ENCODE assay signal across 8 mouse cellular contexts in genomic region chrX:163879461-163879860, GRCm38 (mm10). TPM values are rescaled to one million over a fixed set of nuclear protein-coding genes. Genes with fewer than 3 reads are reported as not detected.
DNase-seq lines count a peak whose midpoint lies in the region; ATAC-seq lines count a peak whose summit lies in the region.

No protein-coding gene starts in this region.

- no peak overlapping the region for H3K9ac ChIP-seq in hindbrain, embryonic 14.5 days

- no peaks in the 10 kb centered on the region; the same call in 1 of the 2 replicates for H3K27me3 ChIP-seq in hindbrain, embryonic 14.5 days (ENCODE audit: control insufficient read depth, insufficient read depth, low read length)

- intact Hi-C loops in gastrocnemius, postnatal 36 days (cut with DNase I): no loop called here

- no peak overlapping the region for H3K4me3 ChIP-seq in hindbrain, embryonic 14.5 days (replicated peaks; ENCODE audit: low read length)

- no peaks in the 10 kb centered on the region for H3K4me1 ChIP-seq in hindbrain, embryonic 14.5 days (replicated peaks; ENCODE audit: control insufficient read depth, insufficient read depth, low read length)

- no peak overlapping the region for H3K27ac ChIP-seq in hindbrain, embryonic 14.5 days

- H3K4me2 ChIP-seq in hindbrain, embryonic 14.5 days (replicated peaks): no peak overlapping the region

- H3K36me3 ChIP-seq in hindbrain, embryonic 14.5 days (replicated peaks; ENCODE audit: control insufficient read depth, insufficient read depth): no peaks in the 10 kb centered on the region

- DNase-seq in lung, postnatal 10 days: peak; percentile 7
- DNase-seq in lung, postnatal 25 days (ENCODE audit: low spot score): no peak
- DNase-seq in brain, adult 2 months (ENCODE audit: low read depth, low spot score): peak; percentile 56
- peak; percentile 11 to 16 for DNase-seq in gastrocnemius, postnatal 36 days
- DNase-seq in naive thymus-derived CD4-positive, alpha-beta T cell, adult 2 months (ENCODE audit: low read depth): peak; percentile 28
- no peak for DNase-seq in layer of hippocampus, adult 18-20 months (ENCODE audit: low spot score in 2 of 2)
- DNase-seq in hindbrain, embryonic 14.5 days (ENCODE audit: low spot score): no peak
- no peak for DNase-seq in neural tube, embryonic 10.5 days (ENCODE audit: extremely low spot score, low spot score)

- WGBS in hindbrain, embryonic 14.5 days: 75% methylated on average over 5 of the region's 5 CpGs

- no peaks in the 10 kb centered on the region for H3K9me3 ChIP-seq in hindbrain, embryonic 14.5 days (ENCODE audit: control insufficient read depth, low read length)

- ATAC-seq in hindbrain, embryonic 14.5 days (ENCODE audit: low FRiP score): no peak

RNA-seq across cellular contexts. Expression of gene Ap1s2, which starts 29.4 kb away (rescaled TPM):
- total RNA-seq in gastrocnemius, postnatal 36 days (2021): 10 to 100 TPM; 25.8 to 29.7 TPM
- total RNA-seq in layer of hippocampus, adult 18-20 months (2021): 10 to 100 TPM; 38.9 to 42.3 TPM
- polyA plus RNA-seq in hindbrain, embryonic 14.5 days (2014; fragmentation: Nextera tagmentation; extraction: Ambion mirVana): 155 and 167 TPM in 2 replicates

Comparison
In these comparisons a context has a peak if more than half of its experiments do, and no peak if none do; other contexts are left out.
1. DNase-seq: peak in lung, postnatal 10 days (single experiment), brain, adult 2 months (single experiment), gastrocnemius, postnatal 36 days (2 of 2) and naive thymus-derived CD4-positive, alpha-beta T cell, adult 2 months (single experiment); none in lung, postnatal 25 days (single experiment), layer of hippocampus, adult 18-20 months (0 of 2), hindbrain, embryonic 14.5 days (single experiment) and neural tube, embryonic 10.5 days (single experiment).